Mouse (Mus musculus): ENCODE results near the gene Phtf2.

Gene Phtf2

GRCm38 (mm10) chr5:20881915-20882800 is at the start of gene Phtf2, which contains the start of gene Tmem60:
Phtf2 (minus strand) TSS chr5:20882124.
Tmem60 (plus strand) TSS chr5:20882191.
- WGBS: under 1% methylated on average over 94 of the region's 94 CpGs

- 87% methylated on average over 3 of the region's 3 CpGs for WGBS
Measured at GRCm38 (mm10) chr5:20931300-20931699, 49.4 kb upstream of the Phtf2 start.

- WGBS: 64% methylated on average over 6 of the region's 6 CpGs
Measured at GRCm38 (mm10) chr5:20929669-20930151, 47.8 kb upstream of the Phtf2 start.

GRCm38 (mm10) chr5:20925451-20925850 is 43.5 kb upstream of the Phtf2 start:
- 69% methylated on average over 3 of the region's 3 CpGs for WGBS

GRCm38 (mm10) chr5:20924608-20925007 is 42.7 kb upstream of the Phtf2 start:
- WGBS: 70% methylated on average over 3 of the region's 3 CpGs

GRCm38 (mm10) chr5:20919566-20919965 is 37.6 kb upstream of the Phtf2 start:
- WGBS: 42% methylated on average over 9 of the region's 9 CpGs

GRCm38 (mm10) chr5:20918967-20919366 is 37.0 kb upstream of the Phtf2 start:
- 92% methylated on average over 4 of the region's 4 CpGs for WGBS

- WGBS: 65% methylated on average over 11 of the region's 11 CpGs
Measured at GRCm38 (mm10) chr5:20913372-20914275, 31.7 kb upstream of the Phtf2 start.

GRCm38 (mm10) chr5:20911741-20912140 is 29.8 kb upstream of the Phtf2 start:
- WGBS: 76% methylated on average over 2 of the region's 2 CpGs

GRCm38 (mm10) chr5:20906191-20906590 is 24.3 kb upstream of the Phtf2 start:
- WGBS: 97% methylated on average over 7 of the region's 7 CpGs

- 87% methylated on average over 2 of the region's 2 CpGs for WGBS
Measured at GRCm38 (mm10) chr5:20905437-20905836, 23.5 kb upstream of the Phtf2 start.

GRCm38 (mm10) chr5:20904647-20905046 is 22.7 kb upstream of the Phtf2 start:
- 95% methylated on average over 2 of the region's 2 CpGs for WGBS

- WGBS: 96% methylated on average over 2 of the region's 2 CpGs
Measured at GRCm38 (mm10) chr5:20897446-20898167, 15.7 kb upstream of the Phtf2 start.

- 82% methylated on average over 4 of the region's 4 CpGs for WGBS
Measured at GRCm38 (mm10) chr5:20884036-20884620, 2.2 kb upstream of the Phtf2 start.

GRCm38 (mm10) chr5:20880797-20881775 is 838 bp downstream of the Phtf2 start:
- 1% methylated on average over 60 of the region's 64 CpGs for WGBS

GRCm38 (mm10) chr5:20880386-20880785 is 1.5 kb downstream of the Phtf2 start:
- WGBS: 78% methylated on average over 2 of the region's 2 CpGs

- WGBS: 46% methylated on average over 1 of the region's 1 CpGs
Measured at GRCm38 (mm10) chr5:20876934-20877426, 4.9 kb downstream of the Phtf2 start.

- 65% methylated on average over 1 of the region's 1 CpGs for WGBS
Measured at GRCm38 (mm10) chr5:20873146-20873545, 8.8 kb downstream of the Phtf2 start.

- 64% methylated on average over 2 of the region's 2 CpGs for WGBS
Measured at GRCm38 (mm10) chr5:20865193-20865755, 16.6 kb downstream of the Phtf2 start.

Measured in cerebral cortex, adult 2 months (tissue).